Mouse (Mus musculus): ENCODE measurements around the gene Sowahb. TPM values are rescaled to one million over a fixed set of nuclear protein-coding genes. Genes with fewer than 3 reads are reported as not detected.
A peak's percentile ranks its signal among the peaks of the same experiment; 100 is the strongest.

Gene Sowahb
- total RNA-seq, 2 experiments from 2014 or later: not detected

GRCm38 (mm10) chr5:93008256-93008655, 36.6 kb downstream of the Sowahb start:
- no peak for ATAC-seq (replicated peaks; ENCODE audit: poor library complexity, severe bottlenecking)

GRCm38 (mm10) chr5:93005815-93006341, 38.9 kb downstream of the Sowahb start:
- peak; percentile 9 for ATAC-seq (replicated peaks; ENCODE audit: poor library complexity, severe bottlenecking)

- peak; percentile 32 for ATAC-seq (replicated peaks; ENCODE audit: poor library complexity, severe bottlenecking)
These were observed 39.5 kb downstream of the Sowahb start for GRCm38 (mm10) chr5:93005229-93005814.

- ATAC-seq (replicated peaks; ENCODE audit: poor library complexity, severe bottlenecking): no peak
These were observed 42.2 kb downstream of the Sowahb start for GRCm38 (mm10) chr5:93002615-93003014.

GRCm38 (mm10) chr5:93000774-93001757, 43.8 kb downstream of the Sowahb start:
- ATAC-seq (replicated peaks; ENCODE audit: poor library complexity, severe bottlenecking): peak; percentile 88

GRCm38 (mm10) chr5:93000060-93000459, 44.8 kb downstream of the Sowahb start:
- ATAC-seq (replicated peaks; ENCODE audit: poor library complexity, severe bottlenecking): no peak

GRCm38 (mm10) chr5:92998494-92999016, 46.3 kb downstream of the Sowahb start:
- ATAC-seq (replicated peaks; ENCODE audit: poor library complexity, severe bottlenecking): no peak

GRCm38 (mm10) chr5:92997428-92998120, 47.2 kb downstream of the Sowahb start:
- no peak for ATAC-seq (replicated peaks; ENCODE audit: poor library complexity, severe bottlenecking)

- ATAC-seq (replicated peaks; ENCODE audit: poor library complexity, severe bottlenecking): no peak
These were observed 50.0 kb downstream of the Sowahb start for GRCm38 (mm10) chr5:92994861-92995260.

GRCm38 (mm10) chr5:92994309-92994708, 50.5 kb downstream of the Sowahb start:
- no peak for ATAC-seq (replicated peaks; ENCODE audit: poor library complexity, severe bottlenecking)

GRCm38 (mm10) chr5:92992106-92992505, 52.7 kb downstream of the Sowahb start:
- no peak for ATAC-seq (replicated peaks; ENCODE audit: poor library complexity, severe bottlenecking)

Other genes starting within 250 kb of the Sowahb start
- gene Sept11, start 48.4 kb upstream of the Sowahb start, total RNA-seq (2014; fragmentation: Nextera tagmentation): 89.0 and 103 TPM in 2 replicates
- 67.7 and 70.7 TPM in 2 replicates for gene Sept11, start 48.4 kb upstream of the Sowahb start, total RNA-seq (2017)
- gene Ccni, start 161.5 kb upstream of the Sowahb start, total RNA-seq (2014; fragmentation: Nextera tagmentation): 143 and 144 TPM in 2 replicates
- gene Ccni, start 161.5 kb upstream of the Sowahb start, total RNA-seq (2017): 139 and 145 TPM in 2 replicates
- gene 2010109A12Rik, start 161.5 kb upstream of the Sowahb start, total RNA-seq (2014; fragmentation: Nextera tagmentation): not detected in 2 replicates
- 2.3 and 4.7 TPM in 2 replicates for gene 2010109A12Rik, start 161.5 kb upstream of the Sowahb start, total RNA-seq (2017)
- 14.1 and 16.3 TPM in 2 replicates for gene Ccng2, start 222.2 kb upstream of the Sowahb start, total RNA-seq (2014; fragmentation: Nextera tagmentation)
- gene Ccng2, start 222.2 kb upstream of the Sowahb start, total RNA-seq (2017): 40.9 and 47.0 TPM in 2 replicates